Mouse (Mus musculus) kidney, adult 2 months (tissue): ENCODE measurements around the gene Zfp979. TPM values are rescaled to one million over a fixed set of nuclear protein-coding genes. Genes with fewer than 3 reads are reported as not detected.
"Not testable (repeated sequence)": the region's sequence is repeated elsewhere in the genome, so short reads cannot be mapped to it uniquely, and the experiment has no call there.

Source experiments
- DNase-seq: peaks from one replicate; pipeline ENCODE4 v3.0.0; 2021
- H3K27ac ChIP-seq: fragments of 200-500 bp; 2 replicates; pipeline ENCODE4 v1.5.1; 2012; ENCODE audit warnings: low read depth, low read length, control low read depth, inconsistent platforms; ENCODE audit not compliant: insufficient read depth
- H3K27me3 ChIP-seq: fragments of 200-500 bp; replicated peaks from 2 replicates; pipeline ENCODE4 v1.6.1; 2012; ENCODE audit warnings: mild to moderate bottlenecking, moderate library complexity, low read length, inconsistent platforms; ENCODE audit not compliant: control insufficient read depth, insufficient read depth
- H3K36me3 ChIP-seq: fragments of 200-500 bp; 2 replicates; pipeline ENCODE4 v1.6.1; 2012; ENCODE audit warnings: mild to moderate bottlenecking, moderate library complexity, low read length, inconsistent platforms; ENCODE audit not compliant: control insufficient read depth, insufficient read depth
- H3K4me1 ChIP-seq: fragments of 200-500 bp; 2 replicates; pipeline ENCODE4 v1.6.1; 2011; ENCODE audit warnings: low read length; ENCODE audit not compliant: control insufficient read depth, insufficient read depth
- H3K4me3 ChIP-seq: fragments of 200-500 bp; 2 replicates; pipeline ENCODE4 v1.5.1; 2011; ENCODE audit warnings: mild to moderate bottlenecking, low read depth, low read length, control low read depth; ENCODE audit not compliant: insufficient read depth
- CTCF ChIP-seq: fragments of 200-500 bp; conservative IDR thresholded peaks from 2 replicates; pipeline ENCODE4 v1.5.1; 2011; ENCODE audit warnings: low read depth, mild to moderate bottlenecking, control low read depth, low read length, moderate library complexity, mixed read lengths; ENCODE audit not compliant: insufficient read depth, insufficient read length
- POLR2A ChIP-seq: fragments of 200-500 bp; IDR thresholded peaks from one replicate; pipeline ENCODE4 v1.6.1; 2011; ENCODE audit warnings: low read depth, low read length, control low read depth
- WGBS: fragments of 180-500 bp; shearing (Covaris S2); methylation state at CpG from one replicate; pipeline ENCODE4 v1.1.7; 2018; 5-methylcytosine and 5-hydroxymethylcytosine counted together
- polyA plus RNA-seq: library from polyadenylated mRNA; depleted of rRNA; stranded (reverse); fragments of >200 nt; gene quantifications from 2 replicates; pipeline ENCODE4 v1.2.3, GENCODE M21; 2012; rRNA removed

Gene Zfp979
- polyA plus RNA-seq, 1 experiment, result 0.31 TPM

DNA sequence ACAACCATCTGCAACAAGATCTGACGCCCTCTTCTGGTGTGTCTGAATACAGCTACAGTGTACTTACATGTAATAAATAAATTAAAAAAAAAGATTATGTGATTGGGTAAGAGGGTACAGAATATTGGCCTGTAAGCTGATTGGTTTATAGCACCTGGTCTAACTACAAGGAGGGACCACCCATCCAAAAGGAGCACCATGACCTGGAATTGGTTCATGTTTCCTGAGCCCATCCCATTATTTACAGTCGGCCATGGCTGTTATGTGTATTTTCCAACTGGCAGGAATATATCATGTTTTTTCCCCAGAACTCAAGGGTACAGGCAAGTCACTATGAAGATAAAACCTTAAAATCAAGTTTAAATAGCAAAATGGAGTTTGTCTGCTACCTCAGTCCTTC lies 43.5 kb downstream of the Zfp979 start:
- H3K4me3 ChIP-seq, result no peak overlapping the region
- H3K36me3 ChIP-seq, result no peaks in the 10 kb centered on the region
- no peak for DNase-seq
- 55% methylated on average over 2 of the region's 2 CpGs for WGBS
- H3K27ac ChIP-seq, result no peak overlapping the region
- no peaks in the 10 kb centered on the region for H3K27me3 ChIP-seq
- no peak for TF ChIP-seq POLR2A
- TF ChIP-seq CTCF, result no peak
- no peaks in the 10 kb centered on the region for H3K4me1 ChIP-seq

DNA sequence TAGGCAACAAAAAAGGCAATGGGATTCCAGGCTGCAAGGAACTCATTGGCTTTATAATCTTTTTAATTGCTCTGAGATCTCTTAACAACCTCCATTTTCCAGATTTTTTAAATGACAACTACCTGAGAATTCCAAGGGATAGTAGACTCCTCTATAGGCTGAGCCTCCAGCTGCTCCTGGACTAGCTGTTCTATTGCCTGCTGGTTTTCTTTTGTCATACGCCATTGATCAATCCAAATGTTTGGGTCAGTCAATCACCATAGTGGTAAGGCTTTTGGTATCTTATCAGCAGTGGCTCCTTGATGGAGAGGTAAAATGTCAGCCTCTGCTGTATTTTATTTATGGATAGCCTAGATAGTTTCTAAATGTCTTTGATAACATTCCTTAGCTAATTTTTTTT lies 44.6 kb downstream of the Zfp979 start:
- no peaks in the 10 kb centered on the region for H3K36me3 ChIP-seq
- 69% methylated on average over 1 of the region's 1 CpGs for WGBS
- H3K27ac ChIP-seq, result no peak overlapping the region
- TF ChIP-seq POLR2A (no peak), CTCF (no peak)
- no peaks in the 10 kb centered on the region for H3K4me1 ChIP-seq
- DNase-seq, result no peak
- H3K4me3 ChIP-seq, result no peak overlapping the region
- no peaks in the 10 kb centered on the region for H3K27me3 ChIP-seq

- not testable (repeated sequence) for H3K36me3 ChIP-seq, H3K4me1 ChIP-seq, H3K4me3 ChIP-seq, DNase-seq, H3K27ac ChIP-seq, H3K27me3 ChIP-seq
- WGBS, result 77% methylated on average over 3 of the region's 3 CpGs
These were observed 47.7 kb downstream of the Zfp979 start for GRCm38 (mm10) chr4:147594630-147595029.

GRCm38 (mm10) chr4:147586511-147587473 lies 55.5 kb downstream of the Zfp979 start:
- Histone ChIP-seq H3K4me3 (no peak overlapping the region), H3K4me1 (no peaks in the 10 kb centered on the region), H3K36me3 (no peaks in the 10 kb centered on the region), H3K27me3 (no peaks in the 10 kb centered on the region), H3K27ac (no peak overlapping the region)
- TF ChIP-seq POLR2A (no peak), CTCF (no peak)
- no peak for DNase-seq
- 53% methylated on average over 1 of the region's 1 CpGs for WGBS

GRCm38 (mm10) chr4:147579371-147579770 lies 62.9 kb downstream of the Zfp979 start:
- H3K36me3 ChIP-seq, H3K27me3 ChIP-seq, DNase-seq, H3K4me1 ChIP-seq, H3K27ac ChIP-seq, H3K4me3 ChIP-seq: not testable (repeated sequence)
- 90% methylated on average over 4 of the region's 4 CpGs for WGBS

GRCm38 (mm10) chr4:147571156-147571555 lies 71.2 kb downstream of the Zfp979 start:
- H3K4me1 ChIP-seq, H3K27me3 ChIP-seq, H3K27ac ChIP-seq, H3K36me3 ChIP-seq, DNase-seq, H3K4me3 ChIP-seq: not testable (repeated sequence)
- 85% methylated on average over 8 of the region's 8 CpGs for WGBS

DNA sequence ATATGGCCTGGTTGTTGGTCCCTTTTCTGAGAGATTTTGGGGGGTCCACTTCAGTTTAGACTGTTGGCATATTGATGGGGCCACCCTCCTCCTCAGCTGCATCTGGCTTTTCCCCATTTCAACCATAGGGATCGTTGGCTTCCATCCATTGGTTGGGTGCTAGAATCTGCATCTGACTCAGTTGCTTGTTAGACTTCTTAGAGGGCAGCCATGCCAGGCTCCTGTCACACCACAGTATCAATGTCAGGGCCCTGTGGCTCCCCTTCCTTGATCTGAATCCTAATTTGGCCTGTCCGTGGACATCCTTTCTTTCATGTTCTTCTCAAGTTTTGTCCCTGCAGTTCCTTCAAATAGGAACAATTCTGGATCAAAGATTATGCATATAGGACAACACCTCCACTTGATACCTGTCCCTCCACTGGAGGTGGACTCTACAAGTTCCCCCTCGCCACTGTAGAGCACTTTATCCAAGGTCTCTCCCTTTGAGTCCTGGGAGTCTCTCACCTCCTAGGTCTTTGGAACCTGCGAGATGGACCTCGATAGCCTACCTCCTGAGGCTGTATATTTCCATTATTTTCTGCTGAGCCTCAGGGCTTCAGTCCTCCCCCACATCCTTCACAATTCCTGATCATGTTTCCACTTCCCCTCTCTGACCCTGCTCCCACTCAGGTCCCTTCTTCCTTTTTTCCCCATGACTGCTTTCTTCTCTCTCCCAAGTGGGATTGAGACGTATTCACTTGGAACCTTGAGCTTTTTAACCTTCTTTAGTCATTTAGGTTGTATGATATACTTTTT lies 76.7 kb downstream of the Zfp979 start:
- Histone ChIP-seq H3K36me3 (no peaks in the 10 kb centered on the region), H3K27me3 (no peaks in the 10 kb centered on the region), H3K27ac (no peak overlapping the region), H3K4me3 (no peak overlapping the region), H3K4me1 (no peaks in the 10 kb centered on the region)
- no peak for DNase-seq
- 63% methylated on average over 6 of the region's 6 CpGs for WGBS
- TF ChIP-seq CTCF (no peak), POLR2A (no peak)

Other genes with a start within 250 kb of the Zfp979 start
- gene Zfp982, start 150.1 kb downstream of the Zfp979 start, polyA plus RNA-seq, result 0.14 and 0.16 TPM in 2 replicates
- gene Gm16503, start 102.3 kb downstream of the Zfp979 start, polyA plus RNA-seq, result 0.02 TPM in 1 of 2 replicates, not detected in the other
- not detected in 2 replicates for gene Zfp985, start 89.2 kb downstream of the Zfp979 start, polyA plus RNA-seq
- not detected in 2 replicates for gene Zfp534, start 60.0 kb upstream of the Zfp979 start, polyA plus RNA-seq
- gene Zfp984, start 167.3 kb upstream of the Zfp979 start, polyA plus RNA-seq, result 0.30 and 0.70 TPM in 2 replicates
- gene Zfp933, start 205.9 kb upstream of the Zfp979 start, polyA plus RNA-seq, result 0.90 and 1.2 TPM in 2 replicates
- 27.7 and 35.6 TPM in 2 replicates for gene Miip, start 226.3 kb upstream of the Zfp979 start, polyA plus RNA-seq
- gene Fv1, start 226.5 kb upstream of the Zfp979 start, polyA plus RNA-seq, result 1.0 and 1.4 TPM in 2 replicates